Mouse (Mus musculus) c-Kit-positive CD71-negative TER-119-negative erythroid progenitor cells, embryonic 14.5 days (primary cell): Measurements from ENCODE around the gene Tnip1.
A peak's percentile ranks its signal among the peaks of the same experiment; 100 is the strongest.

ENCODE experiments used
- DNase-seq: peaks from one replicate; pipeline ENCODE4 v3.0.0-alpha.2; 2013; ENCODE audit warnings: low read depth

Tnip1 gene

DNA sequence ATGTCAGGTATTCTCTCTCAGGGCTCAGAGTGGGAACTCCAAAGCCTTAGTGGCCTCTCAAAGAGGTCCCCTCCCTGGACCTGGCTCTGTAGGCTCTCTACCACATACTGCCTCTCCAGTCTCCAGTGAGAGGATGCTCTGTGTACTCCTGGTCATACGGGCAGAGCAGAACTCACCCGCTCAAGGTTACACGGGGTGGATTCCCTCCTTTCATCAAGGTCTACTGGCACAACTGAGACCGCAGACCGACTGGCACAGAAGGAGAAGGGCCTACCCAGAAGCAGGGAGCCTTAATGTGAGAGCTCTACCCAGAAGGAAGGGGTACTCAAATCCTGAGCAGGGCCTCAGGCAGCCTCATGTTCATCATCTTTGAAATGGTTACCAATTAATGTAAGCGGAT lies 30.2 kb downstream of the Tnip1 start:
- DNase-seq, result no peak

DNA sequence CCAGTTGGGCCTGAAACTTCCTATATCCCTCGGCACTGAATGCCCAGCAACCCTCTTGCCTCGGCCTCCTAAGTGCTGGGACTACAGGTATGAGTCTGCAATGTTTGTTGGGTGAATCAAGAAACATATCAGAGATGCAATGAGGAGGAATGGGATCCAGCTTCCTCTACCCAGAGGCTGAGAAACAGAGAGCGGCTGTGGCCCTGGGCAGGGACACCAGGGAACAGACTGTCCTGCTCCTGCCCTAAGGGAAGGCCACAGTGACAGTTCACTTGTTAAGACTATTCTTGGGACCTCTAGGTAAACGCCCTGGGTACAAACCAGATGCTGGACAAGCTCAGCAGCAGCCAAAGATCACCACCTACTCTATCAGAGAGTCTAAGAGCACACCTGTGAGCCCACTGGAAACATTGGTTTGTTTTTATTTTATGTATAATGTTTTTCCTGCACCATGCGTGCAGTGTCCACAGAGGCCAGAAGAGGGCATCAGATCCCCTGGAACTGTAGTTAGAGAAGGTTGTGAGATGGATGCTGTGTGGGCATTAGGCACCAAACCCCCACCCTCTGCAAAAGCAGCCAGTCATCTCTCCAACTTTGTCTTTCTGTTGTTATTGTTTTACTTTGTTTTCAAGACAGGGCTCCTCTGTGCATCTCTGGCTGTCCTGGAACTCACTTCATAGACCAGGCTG lies 31.2 kb downstream of the Tnip1 start:
- DNase-seq, result no peak

DNA sequence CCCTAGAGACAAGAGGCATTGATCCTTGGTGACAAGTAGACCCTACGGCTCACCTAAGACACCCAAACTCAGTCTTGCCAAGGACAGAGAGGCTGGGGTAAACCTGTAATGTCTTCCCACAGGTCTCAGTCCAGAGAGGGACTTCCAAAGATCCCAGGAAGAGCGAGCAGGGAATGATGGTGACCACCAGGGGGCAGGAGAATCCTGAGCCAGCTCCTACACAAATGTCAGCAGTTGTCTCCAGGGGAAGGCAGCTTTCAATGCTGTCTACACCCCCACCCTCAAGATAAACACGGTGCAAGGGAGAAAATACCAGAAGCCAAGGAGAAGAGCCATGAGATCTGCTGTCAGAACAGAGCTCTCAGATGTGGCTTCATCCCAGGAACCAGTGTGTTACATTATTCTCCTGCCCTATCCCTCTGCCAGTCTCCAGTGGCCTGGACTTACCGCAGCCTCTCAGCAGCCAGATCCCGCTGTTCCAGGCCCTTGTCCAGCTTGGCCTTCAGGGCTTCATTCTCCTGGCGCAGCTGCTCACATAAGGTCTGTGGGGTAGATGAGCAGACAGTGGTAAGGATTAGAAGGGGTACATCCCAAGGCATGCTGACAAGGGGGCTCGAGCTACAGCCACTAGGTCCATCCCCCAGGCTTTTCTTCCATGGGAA lies 32.3 kb downstream of the Tnip1 start:
- DNase-seq, result no peak

DNA sequence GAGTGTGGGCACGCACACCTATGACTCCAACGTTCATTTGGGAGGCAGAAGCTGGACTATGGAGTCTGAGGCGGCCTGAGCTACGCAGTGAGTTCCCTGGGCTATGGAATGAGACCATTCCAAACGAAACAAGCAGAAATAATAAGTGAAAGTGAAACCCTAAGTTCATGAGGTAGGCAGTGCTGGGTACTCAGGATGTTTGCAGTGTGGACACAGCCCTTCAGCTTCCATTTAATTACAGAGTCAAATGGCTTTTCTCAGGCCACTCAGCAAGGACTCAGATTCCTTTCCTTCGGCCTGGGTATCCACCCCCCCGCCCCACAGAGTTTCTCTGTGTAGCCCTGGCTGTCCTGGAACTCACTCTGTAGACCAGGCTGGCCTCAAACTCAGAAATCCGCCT lies 33.0 kb downstream of the Tnip1 start:
- no peak for DNase-seq

DNA sequence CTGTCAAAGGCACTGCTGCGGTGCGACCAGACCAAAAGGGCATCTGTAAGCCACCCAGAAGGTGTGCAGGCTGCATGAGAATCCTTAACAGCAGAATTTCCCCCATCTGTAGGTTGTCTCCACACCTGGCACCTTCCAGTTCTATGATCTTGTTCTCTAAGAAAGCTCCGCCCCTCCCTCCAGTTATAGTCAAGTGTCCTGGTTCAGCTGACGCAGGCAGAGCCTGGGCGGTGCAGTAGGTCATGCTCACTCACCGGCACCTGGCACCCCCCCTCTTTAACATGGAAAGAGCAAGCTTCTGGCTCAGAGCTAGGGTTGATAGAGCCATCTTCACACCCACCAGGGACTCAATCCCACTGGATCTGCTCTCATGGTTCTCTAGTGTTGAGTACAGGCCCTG lies 33.4 kb downstream of the Tnip1 start:
- no peak for DNase-seq

DNA sequence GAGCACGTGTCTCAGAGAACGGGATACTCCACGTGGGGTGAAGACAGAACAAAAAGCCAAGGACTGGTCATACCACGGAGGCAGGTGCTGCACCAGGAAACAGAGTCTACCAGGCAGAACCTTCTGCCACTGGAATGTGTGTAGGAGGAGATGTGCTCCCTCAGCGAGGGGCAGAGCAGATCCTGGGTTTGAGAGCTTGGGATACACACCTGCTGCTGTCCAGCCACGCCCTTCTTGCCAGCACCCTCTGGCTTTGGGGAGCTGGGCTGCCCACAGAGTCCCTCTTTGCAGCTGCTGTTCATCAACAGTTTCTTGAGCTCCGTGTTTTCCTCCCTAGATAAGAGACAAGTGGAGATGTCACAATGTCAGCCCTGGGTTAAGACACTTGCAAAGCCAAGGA lies 33.8 kb downstream of the Tnip1 start:
- no peak for DNase-seq

DNA sequence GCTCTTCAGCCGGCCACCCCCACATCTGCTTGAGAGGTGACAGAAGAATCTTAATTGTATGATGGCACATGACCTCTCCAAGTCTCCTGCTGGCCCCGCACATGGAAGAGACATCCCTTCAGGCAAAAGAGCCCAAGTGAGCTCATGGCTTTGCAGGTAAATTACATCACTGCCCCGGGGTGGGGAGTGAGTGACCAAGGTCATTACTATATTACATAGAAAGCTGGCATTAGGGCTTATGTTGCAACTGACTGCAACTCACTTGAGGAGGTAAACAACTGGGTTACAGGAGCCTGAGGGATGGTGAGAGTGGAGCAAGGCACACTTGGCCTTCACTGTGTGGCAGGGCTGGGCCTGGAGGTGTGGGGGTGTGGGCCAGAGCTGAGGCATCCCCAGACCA lies 34.5 kb downstream of the Tnip1 start:
- no peak for DNase-seq

DNA sequence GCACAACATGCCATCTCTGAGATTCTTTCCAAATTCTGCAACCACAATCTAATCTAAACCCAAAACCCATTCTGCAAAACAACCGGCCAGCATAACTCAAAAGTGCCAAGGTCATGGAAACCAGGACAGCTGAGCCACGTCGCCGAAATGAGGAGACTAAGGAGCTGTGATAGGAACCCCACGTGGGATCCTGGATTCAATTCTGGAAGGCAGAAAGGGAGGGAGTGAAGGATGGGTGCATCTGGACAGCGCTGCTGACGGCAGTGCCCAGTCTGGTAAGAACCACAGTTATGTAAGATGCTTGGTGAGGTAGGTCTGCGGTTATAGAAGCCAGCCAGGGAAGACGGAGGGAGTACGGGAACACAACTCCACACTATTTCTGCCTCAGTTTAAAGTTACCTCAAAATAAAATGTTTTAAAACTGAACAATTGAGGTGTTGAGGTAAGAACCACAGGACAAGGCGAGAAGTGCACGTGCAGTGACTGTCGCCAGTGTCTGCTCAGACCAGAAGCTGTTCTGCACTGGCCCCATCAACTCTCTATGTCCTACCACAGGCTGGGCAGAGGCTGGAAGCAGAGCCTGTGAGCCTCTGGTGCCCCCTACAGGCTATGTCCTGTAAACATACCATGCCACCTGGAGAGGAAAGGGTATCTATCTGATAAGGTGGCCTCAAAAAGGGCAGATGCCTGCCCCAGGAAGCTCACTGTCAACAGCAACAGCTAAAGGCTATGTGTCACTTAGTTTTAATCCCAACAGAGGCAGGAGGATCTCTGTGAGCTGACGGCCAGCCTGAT lies 35.2 kb downstream of the Tnip1 start:
- DNase-seq, result peak; percentile 52

DNA sequence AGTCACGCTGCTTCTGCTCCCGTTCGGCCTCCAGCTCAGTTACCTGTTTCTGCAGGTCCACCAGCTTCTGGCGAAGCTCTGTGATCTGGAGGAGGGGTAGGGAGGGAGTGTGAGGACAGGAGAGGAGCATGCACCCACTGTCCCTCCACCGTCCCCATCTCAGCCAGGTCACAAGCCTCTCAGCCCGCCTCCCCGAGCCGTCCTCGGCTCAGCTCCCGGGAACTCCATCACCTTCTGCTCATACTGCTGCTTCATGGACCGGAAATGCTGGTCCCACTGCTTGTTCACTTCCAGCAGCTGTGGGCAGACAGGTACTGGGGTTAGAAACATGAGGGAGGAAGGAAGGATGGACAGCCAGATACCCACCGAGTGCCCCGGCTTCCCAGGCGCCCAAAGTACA lies 38.6 kb downstream of the Tnip1 start:
- DNase-seq, result no peak

DNA sequence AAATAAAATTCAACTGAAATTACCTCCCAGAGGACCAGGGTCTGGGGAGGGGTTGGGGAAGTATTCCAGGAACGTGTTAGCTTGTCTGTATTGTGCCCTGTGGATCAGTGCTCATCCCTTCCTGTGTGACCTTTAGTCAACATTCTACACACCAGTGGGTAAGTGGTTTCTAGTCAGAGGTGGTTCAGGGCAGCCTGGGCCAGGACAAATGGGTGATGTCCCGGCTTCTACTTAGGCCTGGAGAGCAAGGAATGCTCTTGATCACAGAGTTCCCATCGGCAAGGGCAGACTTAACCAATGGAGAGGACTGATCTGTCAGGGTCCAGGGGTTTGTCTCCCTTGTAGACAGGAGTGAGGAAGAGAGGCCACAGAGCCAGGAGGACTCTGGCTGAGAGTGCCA lies 40.2 kb downstream of the Tnip1 start:
- DNase-seq, result no peak

DNA sequence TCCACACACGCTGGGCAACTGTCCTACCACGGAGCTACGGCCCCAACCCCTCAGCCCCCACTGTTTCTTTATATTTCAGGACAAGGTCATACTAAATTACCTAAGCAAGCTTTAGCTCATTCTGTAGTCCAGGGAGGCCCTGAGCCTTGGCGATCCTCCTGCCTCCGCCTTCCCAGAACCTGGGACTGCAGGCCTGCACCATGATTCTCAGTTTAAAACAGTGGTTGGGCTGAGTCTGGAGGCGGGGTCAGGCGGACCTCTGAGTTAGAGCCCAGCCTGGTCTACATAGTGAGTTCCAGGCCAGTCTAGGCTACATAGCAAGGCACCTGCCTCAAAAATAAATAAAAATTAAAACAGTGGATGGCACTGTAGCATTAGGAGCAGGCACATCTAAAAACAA lies 40.9 kb downstream of the Tnip1 start:
- DNase-seq, result no peak

DNA sequence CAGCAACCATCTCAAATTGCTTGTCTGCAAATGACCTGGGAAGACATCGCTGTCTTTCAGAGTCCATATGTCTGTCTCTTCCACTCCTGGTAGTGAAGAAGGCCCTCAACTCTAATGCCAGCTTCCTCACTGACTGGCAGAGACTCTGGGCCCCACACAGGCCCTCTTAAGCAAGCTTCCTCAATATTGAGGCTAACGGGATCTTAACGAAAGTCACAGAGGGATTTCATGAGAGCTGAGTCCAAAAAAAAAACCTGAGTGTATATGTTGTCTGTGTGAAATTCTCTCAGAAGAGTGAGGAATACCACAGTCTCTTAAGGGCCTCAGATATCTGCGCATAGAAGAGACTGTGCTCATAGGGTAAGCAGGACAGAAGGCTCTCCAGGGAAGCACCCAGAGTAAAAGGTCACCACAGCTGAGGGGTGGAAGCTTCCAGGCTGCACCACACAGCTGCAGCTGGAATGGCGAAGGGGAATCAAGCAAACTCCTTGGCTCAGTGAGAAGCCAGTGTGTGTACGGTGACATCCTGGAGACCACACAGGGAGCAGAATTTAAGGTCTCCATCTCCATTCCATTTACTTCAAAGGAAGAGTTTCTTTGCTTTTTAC lies 41.6 kb downstream of the Tnip1 start:
- DNase-seq, result no peak

DNA sequence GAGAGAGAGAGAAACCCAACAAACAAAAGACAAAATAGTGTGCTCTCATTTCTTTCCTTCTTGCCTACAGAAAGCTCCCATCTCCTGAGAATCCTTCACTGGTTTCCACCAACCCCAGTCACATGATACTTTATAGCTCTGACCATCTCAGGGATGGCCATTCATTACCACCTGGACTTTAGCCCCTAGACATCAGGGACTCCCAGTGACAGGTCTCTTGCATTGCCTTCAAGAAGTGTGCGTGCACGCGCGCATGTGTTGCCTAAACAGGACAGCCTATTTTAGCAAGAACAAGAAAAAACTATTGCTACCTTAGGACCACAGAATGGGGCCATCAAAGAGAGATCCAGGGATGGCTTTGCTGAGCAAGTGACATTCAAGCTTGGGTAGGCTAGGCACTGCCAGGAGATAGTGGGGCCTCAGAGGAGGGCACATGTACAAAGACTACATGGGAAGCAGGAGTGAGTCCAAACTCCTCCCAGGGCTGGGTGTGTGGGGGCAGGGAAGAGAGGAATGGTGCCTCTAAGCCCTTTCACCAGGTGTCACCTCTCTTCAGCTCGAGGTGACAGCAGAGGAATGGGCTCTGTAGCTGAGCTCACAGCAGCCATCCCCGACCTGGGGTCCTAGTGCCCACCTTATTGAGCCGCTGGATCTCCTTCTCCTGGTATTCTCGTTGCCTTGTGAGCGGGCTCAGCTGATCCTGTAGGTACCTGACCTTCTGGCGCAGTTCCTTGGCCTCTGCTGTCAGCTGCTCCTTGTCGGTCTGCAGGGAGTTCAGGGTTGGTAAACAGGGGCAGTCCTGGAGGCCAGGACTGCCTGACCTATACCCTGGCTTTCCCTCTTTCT lies 42.4 kb downstream of the Tnip1 start:
- no peak for DNase-seq

DNA sequence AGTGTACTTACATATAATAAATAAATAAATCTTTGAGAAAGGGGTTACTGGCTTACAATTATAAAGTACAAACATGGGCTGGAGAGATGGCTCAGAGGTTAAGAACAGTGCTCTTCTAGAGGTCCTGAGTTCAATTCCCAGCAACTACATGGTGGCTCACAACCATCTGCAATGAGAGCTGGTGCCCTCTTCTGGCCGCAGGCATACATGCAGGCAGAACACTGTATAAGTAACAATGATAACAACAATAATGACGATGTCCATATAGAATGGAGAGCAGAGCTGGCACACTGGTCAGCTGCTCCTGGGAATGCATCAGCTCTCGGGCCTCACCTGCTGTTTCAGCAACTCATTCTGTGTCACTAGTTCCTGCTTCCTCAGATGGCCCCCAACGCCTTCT lies 44.4 kb downstream of the Tnip1 start:
- DNase-seq, result no peak

DNA sequence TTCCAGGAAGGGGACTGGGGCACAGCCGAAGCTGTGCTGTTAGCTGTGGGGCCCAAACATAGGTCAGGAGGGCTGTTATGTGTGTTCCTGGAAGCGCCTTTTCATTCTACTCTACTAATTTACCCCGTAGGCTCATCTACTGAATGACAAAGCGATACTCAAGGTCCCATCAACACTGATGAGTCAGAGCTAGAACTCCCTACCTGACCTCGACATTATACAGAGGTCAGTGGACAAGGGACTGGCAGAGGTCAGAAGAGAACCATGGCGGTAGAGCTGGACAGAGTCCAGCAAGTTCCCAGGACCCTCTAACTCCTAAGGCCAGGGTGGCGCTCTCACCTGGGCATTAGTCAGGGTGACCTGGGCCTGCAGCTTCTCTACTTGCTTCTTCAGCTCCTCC lies 45.3 kb downstream of the Tnip1 start:
- no peak for DNase-seq

DNA sequence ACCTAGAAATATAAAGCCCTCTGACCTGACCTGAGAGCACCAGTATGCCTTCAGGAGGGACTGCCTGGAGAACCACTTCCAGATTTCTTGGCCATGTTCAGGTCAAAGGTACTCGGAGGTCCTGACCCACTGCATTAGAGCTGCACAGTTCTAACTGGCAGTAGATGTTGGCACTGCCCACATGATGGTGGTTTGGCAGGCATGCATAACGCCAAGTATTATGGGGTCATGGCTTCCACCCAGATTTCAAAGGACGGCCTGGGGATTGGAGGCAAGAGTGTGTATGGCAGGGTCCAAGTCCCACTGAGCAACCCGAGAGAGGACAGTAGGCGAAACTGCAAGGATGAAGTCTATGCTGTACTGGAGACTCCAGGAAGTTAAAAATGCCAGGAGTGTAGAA lies 48.9 kb downstream of the Tnip1 start:
- DNase-seq, result no peak

DNA sequence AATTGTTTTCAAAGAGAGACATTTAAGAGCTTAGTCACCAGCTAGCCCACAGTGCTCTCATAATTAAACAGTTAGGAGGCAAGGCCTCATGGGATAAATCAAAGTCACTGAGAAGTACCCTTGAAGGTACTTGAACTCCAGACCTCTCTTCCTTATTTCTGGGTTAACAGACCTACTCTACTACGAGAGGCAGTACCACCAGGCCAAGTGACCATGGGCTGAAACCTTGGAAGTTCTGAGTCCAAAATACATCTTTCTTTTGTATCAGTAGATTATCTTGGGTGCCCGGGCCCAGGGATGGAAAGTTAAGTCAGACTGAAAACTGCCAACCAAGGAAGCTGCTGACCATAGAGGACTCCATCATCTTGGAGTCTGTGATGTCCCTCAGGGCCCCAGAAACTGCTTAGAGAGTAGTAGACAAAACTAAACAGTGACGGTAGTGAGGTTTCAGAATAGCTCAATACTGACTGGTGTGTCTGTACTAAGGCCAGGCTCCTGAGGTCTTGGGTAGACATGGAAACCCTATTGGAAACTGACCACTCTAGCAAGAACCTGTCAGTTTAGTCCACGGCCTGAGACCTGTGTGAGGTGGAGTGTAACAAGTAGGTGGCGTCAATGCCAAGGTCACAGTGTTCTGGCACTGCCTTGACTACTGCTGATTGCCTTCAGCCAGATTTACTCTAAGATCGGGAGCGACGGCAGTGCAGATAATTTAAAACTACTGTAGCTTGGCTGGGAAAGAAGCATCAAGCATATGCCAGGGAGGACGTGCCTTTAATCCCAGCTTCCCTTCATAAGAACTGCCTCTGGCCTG lies 50.0 kb downstream of the Tnip1 start:
- no peak for DNase-seq

DNA sequence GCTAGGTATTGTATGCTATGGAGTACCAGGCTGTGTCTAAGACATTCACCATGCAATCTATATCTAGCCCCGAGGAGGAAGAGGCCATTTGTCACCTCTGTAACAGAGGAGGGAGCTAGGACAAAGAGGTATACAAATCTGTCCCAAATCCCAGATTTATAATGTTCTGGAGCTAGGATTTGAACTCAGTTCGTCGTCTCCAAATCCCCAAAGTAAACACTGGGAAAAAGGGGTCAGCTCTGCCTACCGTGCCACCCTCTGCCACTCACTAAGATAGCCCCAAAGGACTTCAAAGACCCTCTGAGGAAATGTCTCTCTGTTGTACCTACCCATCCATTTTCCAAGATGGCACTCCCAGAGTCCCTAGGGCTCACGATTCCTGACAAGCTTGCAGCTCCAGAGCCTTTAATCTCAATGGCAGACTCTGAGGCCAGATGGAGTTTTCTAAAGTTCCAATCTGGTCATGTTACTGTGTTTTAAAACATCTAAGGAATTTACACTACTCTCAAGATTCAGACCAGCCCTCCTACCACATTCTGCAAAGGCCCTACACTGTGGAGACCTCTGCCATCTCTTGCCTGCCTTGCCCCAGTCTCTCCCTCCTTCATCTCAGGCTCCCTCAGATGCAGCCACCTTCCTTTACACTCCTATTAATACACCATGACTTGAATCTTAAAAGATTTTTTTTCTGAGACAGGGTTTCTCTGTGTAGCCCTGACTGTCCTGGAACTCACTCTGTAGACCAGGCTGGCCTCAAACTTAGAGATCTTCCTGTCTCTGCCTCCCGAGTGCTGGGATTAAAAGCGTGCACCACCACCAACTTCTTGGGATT lies 50.8 kb downstream of the Tnip1 start:
- no peak for DNase-seq

DNA sequence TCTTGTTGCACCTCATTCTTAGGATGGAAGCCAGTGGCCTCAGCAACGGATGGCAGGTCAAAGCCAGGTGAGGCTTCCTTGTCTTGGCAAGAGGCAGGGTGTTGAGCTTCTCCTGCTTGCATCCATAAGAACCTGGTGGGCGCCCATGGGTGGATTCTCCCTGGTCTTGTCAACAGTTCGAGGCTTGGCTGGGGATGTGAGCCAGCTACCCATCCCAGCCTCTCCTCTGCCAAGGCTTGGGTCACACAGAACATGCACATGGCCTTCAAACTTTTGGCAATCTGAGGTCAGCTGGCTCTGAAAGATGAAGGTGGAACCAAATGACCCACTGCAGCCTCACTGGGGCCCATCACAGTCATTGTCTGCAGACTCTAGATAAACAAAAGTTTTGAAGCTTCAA lies 51.5 kb downstream of the Tnip1 start:
- DNase-seq, result no peak

DNA sequence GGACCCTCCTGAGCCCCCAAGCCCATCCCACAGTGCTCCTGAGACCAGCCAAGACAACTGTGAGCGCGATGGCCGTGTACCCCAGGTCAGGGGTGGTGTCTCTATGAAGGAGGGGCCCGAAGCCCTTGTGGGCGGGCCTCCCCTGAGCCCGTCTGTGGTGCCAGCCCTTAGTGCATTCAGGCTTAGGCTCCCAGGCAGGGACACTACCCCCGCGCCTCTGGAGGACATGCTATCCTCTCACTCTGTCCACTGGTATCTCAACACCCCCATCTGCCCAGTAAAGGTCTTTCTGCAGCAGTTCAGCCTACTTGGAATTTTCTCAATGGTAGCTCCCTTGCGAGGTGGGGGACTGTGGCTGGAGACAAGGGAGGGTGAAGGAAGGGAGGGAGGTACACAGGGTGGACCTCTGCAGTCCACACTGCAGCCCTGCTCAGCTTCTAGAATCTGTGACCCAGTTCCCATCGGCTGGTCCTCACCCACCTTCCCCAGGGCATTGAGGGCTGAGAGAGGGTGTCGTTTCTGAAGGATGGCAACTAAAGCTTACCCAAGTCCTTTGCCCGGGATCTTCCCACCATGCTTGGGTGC lies 52.5 kb downstream of the Tnip1 start:
- no peak for DNase-seq
